Mouse (Mus musculus): Measurements from ENCODE around the gene Rap1gap2. TPM values are rescaled to one million over a fixed set of nuclear protein-coding genes. Genes with fewer than 3 reads are reported as not detected.
A peak's percentile ranks its signal among the peaks of the same experiment; 100 is the strongest.

The Rap1gap2 gene
- polyA plus RNA-seq, 1 experiment from 2014 or later = 5.0 TPM

DNA sequence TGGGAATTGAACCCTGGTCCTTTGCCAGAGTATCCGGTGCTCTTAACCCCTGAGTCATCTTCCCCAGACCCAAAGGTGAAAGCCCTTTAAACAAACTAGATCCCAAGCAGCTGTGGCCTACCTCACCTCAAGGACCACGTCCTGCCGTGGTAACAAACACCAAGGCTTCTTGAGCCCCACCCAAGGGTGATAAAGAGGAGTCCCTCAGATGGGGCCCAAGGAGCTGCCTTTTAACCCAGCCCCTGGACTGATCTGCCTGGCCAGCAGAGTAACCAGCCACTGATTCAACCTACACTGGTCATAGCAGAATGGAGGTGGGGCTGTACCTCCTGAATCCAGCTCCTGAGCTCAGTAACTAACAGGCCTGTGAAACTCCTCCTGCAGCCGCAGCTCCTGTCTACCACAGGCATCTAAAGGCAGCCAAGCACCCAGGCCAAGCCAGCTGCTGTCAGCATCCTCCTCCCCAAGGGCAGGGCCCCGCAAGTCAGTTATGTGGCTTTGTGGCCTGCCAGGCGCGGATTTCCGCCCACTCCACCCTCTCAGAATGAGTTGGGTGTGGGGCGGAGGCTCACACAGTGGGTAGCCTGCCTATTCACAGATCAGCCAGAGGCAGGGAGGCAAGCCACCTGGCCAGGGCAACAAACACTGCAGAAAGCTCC lies 54.9 kb downstream of the Rap1gap2 start:
- peaks cover 2% of the 10 kb centered on the region; the same call in 1 of the 2 replicates for H3K4me1 ChIP-seq (ENCODE audit: control insufficient read depth, insufficient read depth, low read length)

DNA sequence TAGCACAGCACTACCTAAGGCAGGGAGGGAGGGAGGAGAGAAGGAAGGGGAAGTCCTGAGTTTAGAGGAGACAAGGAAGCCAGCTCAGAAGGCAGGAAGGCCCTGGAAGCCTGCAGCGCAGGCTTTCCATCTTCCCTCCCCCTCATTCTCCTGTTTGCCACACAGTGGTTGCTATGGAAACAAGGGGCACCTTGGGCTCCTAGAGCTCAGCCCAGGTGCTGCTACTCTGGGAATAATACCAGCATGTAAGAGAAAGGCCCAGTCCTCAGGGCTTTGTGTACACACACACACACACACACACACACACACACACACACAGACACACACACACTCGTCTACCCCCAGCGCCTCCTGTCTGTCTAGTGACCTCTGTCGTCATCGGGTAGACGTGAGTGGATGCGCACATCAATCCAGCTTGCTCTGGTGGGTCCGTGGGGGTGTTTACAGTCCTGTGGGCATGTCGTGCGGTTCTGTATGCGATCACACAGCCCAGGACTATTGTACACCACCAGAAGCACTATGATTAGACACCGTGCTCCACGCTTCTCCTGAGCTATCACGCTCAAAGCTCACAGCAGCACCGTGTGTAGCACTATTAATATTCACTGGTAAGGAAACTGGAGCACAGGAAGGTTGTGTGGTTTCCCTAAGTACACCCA lies 55.9 kb downstream of the Rap1gap2 start:
- Histone ChIP-seq H3K4me2 (replicated peaks; ENCODE audit: low read depth, low read length) (no peak overlapping the region), H3K4me3 (ENCODE audit: low read length) (no peak overlapping the region), H3K27ac (ENCODE audit: low read depth, low read length) (no peak overlapping the region), H3K4me1 (ENCODE audit: control insufficient read depth, insufficient read depth, low read length) (peaks cover 2% of the 10 kb centered on the region; the same call in 1 of the 2 replicates), H3K27me3 (ENCODE audit: control insufficient read depth, insufficient read depth, low read length) (no peaks in the 10 kb centered on the region), H3K9ac (ENCODE audit: low read depth, low read length) (no peak overlapping the region), H3K9me3 (ENCODE audit: control insufficient read depth, low read length) (no peaks in the 10 kb centered on the region), H3K36me3 (ENCODE audit: control insufficient read depth, insufficient read depth, low read length) (no peaks in the 10 kb centered on the region)
- 52% methylated on average over 15 of the region's 15 CpGs for WGBS
- peak; percentile 45; the same call in 1 of the 2 replicates for ATAC-seq (ENCODE audit: low FRiP score, low TSS enrichment)

More for the DNA sequence above, 54.9 kb downstream of the Rap1gap2 start:
- no peaks in the 10 kb centered on the region for H3K9me3 ChIP-seq (ENCODE audit: control insufficient read depth, low read length)
- no peak overlapping the region for H3K4me2 ChIP-seq (replicated peaks; ENCODE audit: low read depth, low read length)
- no peak overlapping the region for H3K9ac ChIP-seq (ENCODE audit: low read depth, low read length)
- WGBS = 51% methylated on average over 9 of the region's 9 CpGs
- peak; percentile 1; the same call in 1 of the 2 replicates for ATAC-seq (ENCODE audit: low FRiP score, low TSS enrichment)
- no peaks in the 10 kb centered on the region for H3K27me3 ChIP-seq (ENCODE audit: control insufficient read depth, insufficient read depth, low read length)
- no peak overlapping the region for H3K4me3 ChIP-seq (ENCODE audit: low read length)
- H3K27ac ChIP-seq (ENCODE audit: low read depth, low read length) = no peak overlapping the region
- H3K36me3 ChIP-seq (ENCODE audit: control insufficient read depth, insufficient read depth, low read length) = no peaks in the 10 kb centered on the region

DNA sequence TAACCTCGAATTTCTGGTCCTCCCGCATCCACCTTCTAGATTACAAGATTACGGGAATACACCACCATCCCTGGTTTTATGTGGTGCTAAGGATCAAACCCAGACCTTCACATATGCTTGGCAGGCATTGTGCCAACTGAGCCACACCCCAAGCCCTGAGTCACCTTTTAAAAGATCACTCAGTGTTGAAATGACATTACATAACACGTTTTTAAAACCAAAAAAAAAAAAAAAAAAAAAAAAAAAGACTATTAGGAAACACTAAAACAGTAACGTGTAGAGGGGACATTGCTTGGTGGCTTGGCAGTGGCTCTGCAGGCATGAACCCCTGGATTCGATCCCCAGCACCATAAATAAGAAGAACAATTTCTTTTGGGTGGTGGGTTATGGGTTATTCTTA lies 59.1 kb downstream of the Rap1gap2 start:
- Histone ChIP-seq H3K27ac (ENCODE audit: low read depth, low read length) (no peak overlapping the region), H3K36me3 (ENCODE audit: control insufficient read depth, insufficient read depth, low read length) (no peaks in the 10 kb centered on the region), H3K4me1 (ENCODE audit: control insufficient read depth, insufficient read depth, low read length) (peaks cover 7% of the 10 kb centered on the region; the same call in 1 of the 2 replicates), H3K4me2 (replicated peaks; ENCODE audit: low read depth, low read length) (no peak overlapping the region), H3K9ac (ENCODE audit: low read depth, low read length) (no peak overlapping the region), H3K9me3 (ENCODE audit: control insufficient read depth, low read length) (no peaks in the 10 kb centered on the region), H3K4me3 (ENCODE audit: low read length) (no peak overlapping the region), H3K27me3 (ENCODE audit: control insufficient read depth, insufficient read depth, low read length) (no peaks in the 10 kb centered on the region)
- ATAC-seq (ENCODE audit: low FRiP score, low TSS enrichment) = no peak
- WGBS = 68% methylated on average over 6 of the region's 6 CpGs

DNA sequence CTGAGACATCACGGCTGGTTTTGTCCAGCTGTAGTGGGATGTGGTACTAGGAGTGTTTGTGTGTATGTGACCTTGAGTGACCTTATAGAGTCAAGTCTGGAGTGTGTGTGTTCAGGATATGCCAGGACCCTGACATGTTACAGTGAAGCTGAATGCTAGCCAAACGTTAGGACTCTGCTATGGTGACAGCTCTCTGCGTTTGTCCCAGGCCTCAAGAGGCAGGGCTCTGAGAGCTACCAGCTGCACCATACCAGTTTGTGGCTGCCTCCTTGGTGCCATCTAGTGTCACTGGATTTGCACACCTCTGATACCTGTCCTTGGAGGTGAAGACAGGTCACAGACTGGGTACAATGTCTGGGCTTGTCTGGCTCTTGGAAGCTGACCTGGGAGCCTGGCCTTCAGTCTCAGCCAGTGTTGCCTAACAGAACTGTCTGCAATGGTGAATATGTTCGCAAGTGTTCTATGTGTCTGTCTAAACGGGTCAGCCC lies 60.1 kb downstream of the Rap1gap2 start:
- Histone ChIP-seq H3K9ac (ENCODE audit: low read depth, low read length) (no peak overlapping the region), H3K4me2 (replicated peaks; ENCODE audit: low read depth, low read length) (no peak overlapping the region), H3K27ac (ENCODE audit: low read depth, low read length) (no peak overlapping the region), H3K27me3 (ENCODE audit: control insufficient read depth, insufficient read depth, low read length) (no peaks in the 10 kb centered on the region), H3K4me3 (ENCODE audit: low read length) (no peak overlapping the region), H3K36me3 (ENCODE audit: control insufficient read depth, insufficient read depth, low read length) (no peaks in the 10 kb centered on the region), H3K9me3 (ENCODE audit: control insufficient read depth, low read length) (no peaks in the 10 kb centered on the region), H3K4me1 (ENCODE audit: control insufficient read depth, insufficient read depth, low read length) (peaks cover 7% of the 10 kb centered on the region; the same call in 1 of the 2 replicates)
- WGBS = 56% methylated on average over 5 of the region's 5 CpGs
- ATAC-seq (ENCODE audit: low FRiP score, low TSS enrichment) = no peak

DNA sequence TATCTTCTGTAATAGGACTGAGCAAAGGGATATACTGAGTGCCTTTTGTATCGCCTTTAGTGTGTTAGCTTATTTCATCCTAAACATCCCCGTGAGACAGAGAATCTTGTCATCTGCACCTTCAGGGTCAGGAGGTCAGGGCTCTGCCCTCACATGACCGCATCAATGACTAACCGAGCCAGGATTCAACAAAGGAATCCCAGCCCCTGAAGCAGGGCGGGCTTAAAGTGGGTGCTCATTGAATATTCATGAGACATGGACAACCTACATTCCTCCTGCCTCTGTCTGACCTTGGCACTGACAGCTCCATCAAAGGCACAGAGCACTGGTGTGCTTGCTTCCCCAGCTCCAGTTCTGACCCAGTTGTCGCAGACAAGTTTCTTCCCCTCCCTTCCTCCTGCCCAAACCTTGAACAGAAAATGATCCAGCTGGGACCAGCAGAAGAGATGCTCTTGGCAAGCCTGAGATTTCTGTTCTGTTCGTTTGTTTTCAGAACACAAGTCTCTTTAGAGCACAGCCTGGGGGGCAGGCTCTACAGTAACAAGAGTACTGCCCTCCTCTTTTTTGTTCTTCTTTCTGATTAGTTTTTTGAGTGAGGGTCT lies 61.8 kb downstream of the Rap1gap2 start:
- 15% methylated on average over 7 of the region's 7 CpGs for WGBS
- Histone ChIP-seq H3K27me3 (ENCODE audit: control insufficient read depth, insufficient read depth, low read length) (no peaks in the 10 kb centered on the region), H3K36me3 (ENCODE audit: control insufficient read depth, insufficient read depth, low read length) (no peaks in the 10 kb centered on the region), H3K4me2 (replicated peaks; ENCODE audit: low read depth, low read length) (no peak overlapping the region), H3K4me1 (ENCODE audit: control insufficient read depth, insufficient read depth, low read length) (0 out of 2 replicates have a peak, but pooled peaks cover 5% of the 10 kb centered on the region), H3K4me3 (ENCODE audit: low read length) (no peak overlapping the region), H3K27ac (ENCODE audit: low read depth, low read length) (no peak overlapping the region), H3K9ac (ENCODE audit: low read depth, low read length) (no peak overlapping the region), H3K9me3 (ENCODE audit: control insufficient read depth, low read length) (no peaks in the 10 kb centered on the region)
- ATAC-seq (ENCODE audit: low FRiP score, low TSS enrichment) = no peak

DNA sequence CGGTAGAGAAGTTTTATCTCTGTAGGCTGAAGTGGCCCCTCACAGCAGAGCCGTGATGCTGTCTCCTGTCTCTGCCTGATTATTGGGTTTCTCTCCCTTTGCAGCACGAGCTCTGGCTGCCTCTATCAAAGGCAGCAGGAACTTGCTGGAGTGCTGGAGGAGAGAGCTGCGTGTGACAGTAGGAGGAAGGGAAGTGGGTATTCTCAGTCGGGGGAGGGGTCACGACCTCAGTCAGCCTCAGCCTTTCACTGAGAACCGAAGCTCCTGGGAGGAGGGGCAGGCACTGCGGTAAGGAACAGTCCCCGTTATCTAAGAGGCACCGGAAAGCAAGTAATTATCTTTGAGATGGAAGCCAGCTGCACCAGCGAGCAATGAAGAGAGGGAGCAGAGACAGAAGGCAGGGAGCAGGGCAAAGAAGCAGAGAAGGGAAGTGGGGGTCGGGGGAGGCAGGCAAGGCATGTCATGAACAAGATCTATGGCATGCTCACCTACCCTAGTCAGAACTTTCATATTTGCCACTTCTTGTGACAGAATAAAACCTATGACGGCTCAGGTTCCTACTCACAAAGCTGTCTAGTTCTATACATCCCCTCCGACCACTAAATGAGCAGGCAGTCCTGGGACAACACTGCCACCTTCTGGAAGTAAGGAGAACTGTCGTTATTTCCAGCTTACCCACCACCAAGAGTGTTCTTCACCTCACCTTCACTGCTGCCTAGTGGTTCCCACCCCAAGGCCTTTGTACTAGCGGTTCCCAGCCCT lies 63.6 kb downstream of the Rap1gap2 start:
- no peak overlapping the region for H3K9ac ChIP-seq (ENCODE audit: low read depth, low read length)
- H3K36me3 ChIP-seq (ENCODE audit: control insufficient read depth, insufficient read depth, low read length) = no peaks in the 10 kb centered on the region
- H3K9me3 ChIP-seq (ENCODE audit: control insufficient read depth, low read length) = no peaks in the 10 kb centered on the region
- H3K27ac ChIP-seq (ENCODE audit: low read depth, low read length) = 0 out of 2 replicates have a peak overlapping the region, but pooled peaks have one; percentile 30
- H3K27me3 ChIP-seq (ENCODE audit: control insufficient read depth, insufficient read depth, low read length) = no peaks in the 10 kb centered on the region
- peak overlapping the region; percentile 23 for H3K4me2 ChIP-seq (replicated peaks; ENCODE audit: low read depth, low read length)
- WGBS = 3% methylated on average over 16 of the region's 16 CpGs
- ATAC-seq (ENCODE audit: low FRiP score, low TSS enrichment) = peak; percentile 84
- H3K4me3 ChIP-seq (ENCODE audit: low read length) = peak overlapping the region; percentile 3; the same call in 1 of the 2 replicates
- 0 out of 2 replicates have a peak, but pooled peaks cover 5% of the 10 kb centered on the region for H3K4me1 ChIP-seq (ENCODE audit: control insufficient read depth, insufficient read depth, low read length)

DNA sequence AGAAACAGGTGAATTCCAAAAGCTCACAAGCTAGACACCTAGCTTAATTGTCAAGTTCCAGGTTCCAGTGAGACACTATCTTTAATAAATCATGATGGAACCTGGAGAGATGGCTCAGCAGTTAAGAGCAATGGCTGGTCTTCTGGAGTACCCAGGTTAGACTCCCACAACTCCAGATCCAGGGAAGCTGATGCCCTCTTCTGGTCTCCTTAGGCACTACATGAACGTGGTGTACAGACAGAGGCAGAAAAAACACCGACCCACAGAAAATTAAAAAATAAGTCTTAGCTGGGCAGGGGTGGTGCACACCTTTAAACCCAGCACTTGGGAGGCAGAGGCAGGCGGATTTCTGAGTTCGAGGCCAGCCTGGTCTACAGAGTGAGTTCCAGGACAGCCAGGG lies 64.5 kb downstream of the Rap1gap2 start:
- WGBS = 46% methylated on average over 4 of the region's 4 CpGs
- Histone ChIP-seq H3K4me2 (replicated peaks; ENCODE audit: low read depth, low read length) (no peak overlapping the region), H3K36me3 (ENCODE audit: control insufficient read depth, insufficient read depth, low read length) (no peaks in the 10 kb centered on the region), H3K4me1 (ENCODE audit: control insufficient read depth, insufficient read depth, low read length) (0 out of 2 replicates have a peak, but pooled peaks cover 5% of the 10 kb centered on the region), H3K27ac (ENCODE audit: low read depth, low read length) (no peak overlapping the region), H3K4me3 (ENCODE audit: low read length) (no peak overlapping the region), H3K9me3 (ENCODE audit: control insufficient read depth, low read length) (no peaks in the 10 kb centered on the region), H3K9ac (ENCODE audit: low read depth, low read length) (no peak overlapping the region), H3K27me3 (ENCODE audit: control insufficient read depth, insufficient read depth, low read length) (no peaks in the 10 kb centered on the region)
- ATAC-seq (ENCODE audit: low FRiP score, low TSS enrichment) = no peak

DNA sequence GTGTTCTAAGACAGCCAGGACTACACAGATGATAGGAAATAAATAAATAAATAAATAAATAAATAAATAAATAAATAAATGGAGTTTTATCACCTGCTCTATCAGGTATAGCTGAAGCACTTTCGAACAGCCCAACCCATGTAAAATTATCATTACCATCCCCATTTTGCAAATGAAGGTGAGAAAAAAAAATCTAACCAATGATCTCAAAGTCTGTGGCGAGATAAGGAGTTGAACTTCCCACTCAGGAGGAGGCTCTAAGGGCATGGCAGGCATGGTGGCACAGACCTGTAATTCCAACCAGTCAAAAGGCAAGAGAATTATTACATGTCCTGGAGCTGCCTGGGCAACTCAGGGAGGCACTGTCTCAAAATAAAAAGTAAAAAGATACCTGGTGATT lies 65.2 kb downstream of the Rap1gap2 start:
- no peak overlapping the region for H3K4me2 ChIP-seq (replicated peaks; ENCODE audit: low read depth, low read length)
- H3K27me3 ChIP-seq (ENCODE audit: control insufficient read depth, insufficient read depth, low read length) = no peaks in the 10 kb centered on the region
- 91% methylated on average over 2 of the region's 2 CpGs for WGBS
- H3K9me3 ChIP-seq (ENCODE audit: control insufficient read depth, low read length) = no peaks in the 10 kb centered on the region
- H3K9ac ChIP-seq (ENCODE audit: low read depth, low read length) = no peak overlapping the region
- no peak overlapping the region for H3K4me3 ChIP-seq (ENCODE audit: low read length)
- no peak for ATAC-seq (ENCODE audit: low FRiP score, low TSS enrichment)
- H3K36me3 ChIP-seq (ENCODE audit: control insufficient read depth, insufficient read depth, low read length) = no peaks in the 10 kb centered on the region
- H3K4me1 ChIP-seq (ENCODE audit: control insufficient read depth, insufficient read depth, low read length) = 0 out of 2 replicates have a peak, but pooled peaks cover 5% of the 10 kb centered on the region
- H3K27ac ChIP-seq (ENCODE audit: low read depth, low read length) = no peak overlapping the region
